Mouse (Mus musculus) heart, adult 2 months (tissue): ENCODE data around the gene Tmem102. TPM values are rescaled to one million over a fixed set of nuclear protein-coding genes. Genes with fewer than 3 reads are reported as not detected.
A peak's percentile ranks its signal among the peaks of the same experiment; 100 is the strongest.

ENCODE experiments used
- DNase-seq, 2 experiments: peaks; one replicate each; pipeline ENCODE4 v3.0.0; 2021
- H3K27ac ChIP-seq: fragments of 200-600 bp; 2 replicates; pipeline ENCODE4 v1.8.1; 2022
- H3K27me3 ChIP-seq: fragments of 200-500 bp; 2 replicates; pipeline ENCODE4 v1.6.1; 2012; ENCODE audit warnings: mild to moderate bottlenecking, low read length, inconsistent platforms, mixed read lengths; ENCODE audit not compliant: control insufficient read depth, insufficient read depth
- H3K36me3 ChIP-seq: fragments of 200-500 bp; 2 replicates; pipeline ENCODE4 v1.6.1; 2012; ENCODE audit warnings: low read length, inconsistent platforms; ENCODE audit not compliant: control insufficient read depth, insufficient read depth
- H3K4me1 ChIP-seq: fragments of 200-500 bp; 2 replicates; pipeline ENCODE4 v1.6.1; 2011; ENCODE audit warnings: low read length; ENCODE audit not compliant: control insufficient read depth, insufficient read depth
- H3K4me3 ChIP-seq: fragments of 200-600 bp; 2 replicates; pipeline ENCODE4 v1.8.1; 2022
- H3K79me2 ChIP-seq: fragments of 200-500 bp; replicated peaks from 2 replicates; pipeline ENCODE4 v1.6.1; 2012; ENCODE audit warnings: mild to moderate bottlenecking, inconsistent platforms, low read length, moderate library complexity, mixed read lengths; ENCODE audit not compliant: control insufficient read depth, insufficient read depth
- H3K9ac ChIP-seq: fragments of 200-500 bp; 2 replicates; pipeline ENCODE4 v1.6.1; 2012; ENCODE audit warnings: low read depth, mild to moderate bottlenecking, control low read depth, inconsistent platforms, low read length, mixed read lengths
- CTCF ChIP-seq: fragments of 200-600 bp; IDR thresholded peaks from 2 replicates; pipeline ENCODE4 v1.8.1; 2022; ENCODE audit warnings: antibody characterized with exemption, mild to moderate bottlenecking, moderate library complexity
- EP300 ChIP-seq: fragments of 200-500 bp; IDR thresholded peaks from 2 replicates; pipeline ENCODE4 v1.6.1; 2011; ENCODE audit warnings: low read depth, low read length, control low read depth; ENCODE audit not compliant: insufficient read depth
- POLR2A ChIP-seq: fragments of 200-500 bp; IDR thresholded peaks from 2 replicates; pipeline ENCODE4 v1.6.1; 2011; ENCODE audit warnings: mild to moderate bottlenecking, low read depth, low read length, control low read depth; ENCODE audit not compliant: insufficient read depth
- WGBS: fragments of 180-500 bp; shearing (Covaris S2); methylation state at CpG from one replicate; pipeline ENCODE4 v1.1.7; 2018; 5-methylcytosine and 5-hydroxymethylcytosine counted together
- intact Hi-C: fragments of 180-260 bp; cut with DNase I; formaldehyde crosslinking; loops from one replicate; pipeline ENCODE4 v1.15.1; 2025
- polyA plus RNA-seq: library from polyadenylated mRNA; depleted of rRNA; stranded (reverse); fragments of >200 nt; gene quantifications from 2 replicates; pipeline ENCODE4 v1.2.3, GENCODE M21; 2012
- total RNA-seq, 2 experiments: library from RNA; stranded (reverse); gene quantifications; 2 replicates each; pipeline ENCODE4 v1.2.3; 2021

The Tmem102 gene
- total and polyA plus RNA-seq, 3 experiments = 0.25 to 0.47 (median 0.29) TPM

GRCm38 (mm10) chr11:69818365-69818764 lies 12.9 kb upstream of the Tmem102 start, which contains the start of gene Spem2:
TSS of gene Spem2 (minus strand) at chr11:69818465.
- Histone ChIP-seq H3K79me2 (no peaks in the 10 kb centered on the region), H3K36me3 (no peaks in the 10 kb centered on the region), H3K4me1 (no peaks in the 10 kb centered on the region), H3K4me3 (no peak within 1 kb of the TSS), H3K27me3 (no peaks in the 10 kb centered on the region), H3K9ac (no peak within 1 kb of the TSS), H3K27ac (no peak within 1 kb of the TSS)
- DNase-seq = no peak
- 72% methylated on average over 2 of the region's 2 CpGs for WGBS
- TF ChIP-seq EP300 (no peak), CTCF (no peak)
- intact Hi-C loops = no loop called here

DNA sequence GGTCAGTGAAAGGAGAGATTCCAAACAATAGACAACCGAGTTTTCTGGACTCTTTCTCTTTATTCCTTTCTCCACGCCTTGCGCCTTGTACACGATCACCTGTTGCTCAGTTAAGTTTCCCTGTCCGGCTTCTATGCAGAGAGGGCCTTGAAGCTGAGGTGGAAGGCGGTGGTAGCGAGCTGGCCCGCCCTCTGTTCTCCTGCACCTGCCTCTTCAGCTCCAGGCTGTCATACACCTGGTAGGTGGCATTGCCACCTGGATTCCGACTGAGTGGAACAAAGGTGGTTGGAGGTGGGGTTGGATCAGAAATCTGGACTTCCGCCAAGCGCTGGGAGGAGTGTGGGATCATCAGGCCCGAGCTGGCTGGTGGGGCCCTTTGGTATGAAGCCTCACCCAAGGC lies 11.1 kb upstream of the Tmem102 start:
- TF ChIP-seq EP300 (no peak), CTCF (no peak), POLR2A (no peak)
- Histone ChIP-seq H3K9ac (no peak overlapping the region), H3K79me2 (no peaks in the 10 kb centered on the region), H3K4me3 (no peak overlapping the region), H3K27me3 (no peaks in the 10 kb centered on the region), H3K36me3 (no peaks in the 10 kb centered on the region), H3K4me1 (no peaks in the 10 kb centered on the region), H3K27ac (no peak overlapping the region)
- intact Hi-C loops = no loop called here
- WGBS = 93% methylated on average over 12 of the region's 12 CpGs
- no peak for DNase-seq

- intact Hi-C loops = no loop called here
- WGBS = 64% methylated on average over 10 of the region's 10 CpGs
Observed at GRCm38 (mm10) chr11:69815155-69815554, 9.7 kb upstream of the Tmem102 start, which contains the start of gene Gm39566. TSS of gene Gm39566 (minus strand) at chr11:69815298.

GRCm38 (mm10) chr11:69810280-69810679 lies 4.9 kb upstream of the Tmem102 start:
- Histone ChIP-seq H3K27me3 (no peaks in the 10 kb centered on the region), H3K36me3 (no peaks in the 10 kb centered on the region), H3K4me1 (no peaks in the 10 kb centered on the region), H3K9ac (no peak overlapping the region), H3K27ac (no peak overlapping the region), H3K4me3 (no peak overlapping the region), H3K79me2 (no peaks in the 10 kb centered on the region)
- TF ChIP-seq POLR2A (no peak), EP300 (no peak), CTCF (no peak)
- intact Hi-C loops = no loop called here
- DNase-seq = no peak

More at GRCm38 (mm10) chr11:69815155-69815554, 9.7 kb upstream of the Tmem102 start, which contains the start of gene Gm39566:
- Histone ChIP-seq H3K27ac (no peak within 1 kb of the TSS), H3K4me1 (no peaks in the 10 kb centered on the region), H3K79me2 (no peaks in the 10 kb centered on the region), H3K36me3 (no peaks in the 10 kb centered on the region), H3K4me3 (no peak within 1 kb of the TSS), H3K9ac (no peak within 1 kb of the TSS), H3K27me3 (no peaks in the 10 kb centered on the region)
- no peak for TF ChIP-seq EP300
- peak; percentile 24 for TF ChIP-seq CTCF
- TF ChIP-seq POLR2A = no peak
- DNase-seq = no peak

- WGBS = 42% methylated on average over 2 of the region's 2 CpGs
Observed at GRCm38 (mm10) chr11:69807641-69808040, 2.2 kb upstream of the Tmem102 start.

GRCm38 (mm10) chr11:69806378-69806777 lies 954 bp upstream of the Tmem102 start:
- intact Hi-C loops = no loop called here
- no peak for DNase-seq
- WGBS = 86% methylated on average over 4 of the region's 4 CpGs

More at GRCm38 (mm10) chr11:69807641-69808040, 2.2 kb upstream of the Tmem102 start:
- Histone ChIP-seq H3K27me3 (no peaks in the 10 kb centered on the region), H3K27ac (no peak overlapping the region), H3K9ac (no peak overlapping the region), H3K79me2 (no peaks in the 10 kb centered on the region), H3K36me3 (no peaks in the 10 kb centered on the region), H3K4me1 (peaks cover 4% of the 10 kb centered on the region; the same call in 1 of the 2 replicates), H3K4me3 (no peak overlapping the region)
- DNase-seq = no peak
- no peak for TF ChIP-seq EP300
- TF ChIP-seq POLR2A = no peak
- no peak for TF ChIP-seq CTCF
- intact Hi-C loops = no loop called here

More at GRCm38 (mm10) chr11:69806378-69806777, 954 bp upstream of the Tmem102 start:
- no peak overlapping the region for H3K9ac ChIP-seq
- H3K36me3 ChIP-seq = no peaks in the 10 kb centered on the region
- H3K4me1 ChIP-seq = peaks cover 4% of the 10 kb centered on the region; the same call in 1 of the 2 replicates
- TF ChIP-seq CTCF (peak; percentile 30), EP300 (no peak)
- H3K27ac ChIP-seq = no peak overlapping the region
- no peaks in the 10 kb centered on the region for H3K27me3 ChIP-seq
- no peak overlapping the region for H3K4me3 ChIP-seq
- H3K79me2 ChIP-seq = no peaks in the 10 kb centered on the region
